ENCODE assay signal across 8 mouse cellular contexts in the genomic region with DNA sequence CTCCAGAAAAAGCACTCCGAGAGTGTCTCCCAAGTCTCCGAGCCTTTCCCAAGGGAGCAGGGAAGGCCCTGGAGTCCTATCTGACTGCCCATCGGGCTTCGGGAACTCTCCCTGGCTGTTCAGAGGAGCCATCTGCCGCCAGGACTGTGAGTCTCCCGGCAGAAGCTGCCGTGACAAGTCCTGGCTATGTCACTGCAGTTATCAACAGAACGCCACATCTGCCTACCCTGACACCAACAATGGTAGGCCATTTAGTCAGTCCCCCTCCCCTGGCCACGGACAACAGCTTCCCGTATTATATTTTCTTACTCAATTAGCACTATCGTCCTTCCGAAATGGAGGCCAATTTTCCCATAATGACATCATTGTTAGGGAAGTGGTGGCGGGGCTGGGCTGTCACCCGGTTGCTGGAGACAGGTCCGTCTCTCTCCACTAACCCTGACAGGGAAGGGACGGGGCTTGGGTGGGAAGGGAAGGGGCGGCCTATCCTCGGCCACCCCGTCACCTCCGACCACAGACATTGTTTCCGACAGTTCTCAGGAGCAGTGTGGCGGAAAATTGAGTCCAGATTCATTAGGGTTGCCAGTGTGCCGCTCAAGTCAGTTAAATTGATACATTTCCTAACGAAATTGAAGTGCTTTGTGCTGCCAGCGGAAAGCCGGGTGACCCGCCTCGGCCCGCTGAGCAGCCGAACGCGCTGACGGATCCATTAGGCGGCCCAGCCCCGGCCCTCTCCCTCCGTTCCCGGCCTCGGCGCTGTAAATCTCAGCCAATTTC. TPM values are rescaled to one million over a fixed set of nuclear protein-coding genes. Genes with fewer than 3 reads are reported as not detected.
A peak's percentile ranks its signal among the peaks of the same experiment; 100 is the strongest.
DNase-seq lines count a peak whose midpoint lies in the region; ATAC-seq and TF ChIP-seq lines count a peak whose summit lies in the region.

No protein-coding gene starts in this region.

- no peak for TF ChIP-seq CTCF in intestine, postnatal 0 days (IDR thresholded peaks at IDR 0.05; ENCODE audit: low read depth)

- peaks cover 62% of the 10 kb centered on the region for H3K27me3 ChIP-seq in forebrain, embryonic 15.5 days
- peaks cover 61% of the 10 kb centered on the region for H3K27me3 ChIP-seq in intestine, postnatal 0 days (replicated peaks; ENCODE audit: control insufficient read depth, insufficient read depth, low read length)
- peaks cover 61% of the 10 kb centered on the region for H3K27me3 ChIP-seq in stomach, embryonic 16.5 days (ENCODE audit: control insufficient read depth, insufficient read depth, low read length)

- peak overlapping the region; percentile 28; the same call in 1 of the 2 replicates for H3K27ac ChIP-seq in forebrain, embryonic 15.5 days (replicated peaks)
- H3K27ac ChIP-seq in intestine, postnatal 0 days (ENCODE audit: low read depth, low read length): no peak overlapping the region
- H3K27ac ChIP-seq in stomach, embryonic 16.5 days (ENCODE audit: low read length): no peak overlapping the region

- no peaks in the 10 kb centered on the region; the same call in 1 of the 2 replicates for H3K9me3 ChIP-seq in forebrain, embryonic 15.5 days
- no peaks in the 10 kb centered on the region for H3K9me3 ChIP-seq in intestine, postnatal 0 days (ENCODE audit: control insufficient read depth)
- no peaks in the 10 kb centered on the region for H3K9me3 ChIP-seq in stomach, embryonic 16.5 days (replicated peaks; ENCODE audit: control insufficient read depth, low read length)

- H3K4me2 ChIP-seq in forebrain, embryonic 15.5 days (replicated peaks): peak overlapping the region; percentile 33
- peak overlapping the region; percentile 17; the same call in 1 of the 2 replicates for H3K4me2 ChIP-seq in intestine, postnatal 0 days (replicated peaks; ENCODE audit: low read depth)
- H3K4me2 ChIP-seq in stomach, embryonic 16.5 days (ENCODE audit: low read depth, low read length): peak overlapping the region; percentile 26; the same call in 1 of the 2 replicates

- H3K9ac ChIP-seq in forebrain, embryonic 15.5 days (replicated peaks): peak overlapping the region; percentile 20
- H3K9ac ChIP-seq in intestine, postnatal 0 days (ENCODE audit: low read depth, low read length): no peak overlapping the region
- no peak overlapping the region for H3K9ac ChIP-seq in stomach, embryonic 16.5 days (ENCODE audit: low read length)

- peak overlapping the region; percentile 17 for H3K4me3 ChIP-seq in forebrain, embryonic 15.5 days
- no peak overlapping the region for H3K4me3 ChIP-seq in intestine, postnatal 0 days (ENCODE audit: low read depth, low read length)
- H3K4me3 ChIP-seq in stomach, embryonic 16.5 days (replicated peaks; ENCODE audit: low read length): no peak overlapping the region

- H3K4me1 ChIP-seq in forebrain, embryonic 15.5 days: peaks cover 24% of the 10 kb centered on the region
- H3K4me1 ChIP-seq in intestine, postnatal 0 days (replicated peaks; ENCODE audit: control insufficient read depth, insufficient read depth, low read length): no peaks in the 10 kb centered on the region
- H3K4me1 ChIP-seq in stomach, embryonic 16.5 days (ENCODE audit: control insufficient read depth, insufficient read depth, low read length): peaks cover 5% of the 10 kb centered on the region

- WGBS in forebrain, embryonic 15.5 days: 2% methylated on average over 39 of the region's 39 CpGs
- WGBS in intestine, postnatal 0 days: 8% methylated on average over 39 of the region's 39 CpGs
- WGBS in stomach, embryonic 16.5 days: 13% methylated on average over 39 of the region's 39 CpGs

- ATAC-seq in forebrain, embryonic 15.5 days (replicated peaks): peak; percentile 73; the same call in 1 of the 2 replicates
- no peak for ATAC-seq in intestine, postnatal 0 days
- ATAC-seq in stomach, embryonic 16.5 days (ENCODE audit: insufficient read depth, low FRiP score): no peak

- no peaks in the 10 kb centered on the region for H3K36me3 ChIP-seq in forebrain, embryonic 15.5 days
- no peaks in the 10 kb centered on the region for H3K36me3 ChIP-seq in intestine, postnatal 0 days (ENCODE audit: control insufficient read depth, insufficient read depth)
- H3K36me3 ChIP-seq in stomach, embryonic 16.5 days (ENCODE audit: control insufficient read depth, insufficient read depth, low read length): no peaks in the 10 kb centered on the region

- DNase-seq in right cerebral cortex, postnatal 4 days: peak; percentile 15
- no peak for DNase-seq in right cerebral cortex, postnatal 10 days (ENCODE audit: low spot score in 2 of 2)
- DNase-seq in adrenal gland, postnatal 36 days: no peak
- DNase-seq in testis, postnatal 14 days (ENCODE audit: low spot score): no peak
- no peak for DNase-seq in ovary, postnatal 10 days (ENCODE audit: low spot score)

RNA-seq across cellular contexts. Expression of gene Uncx, which starts 41.9 kb away (rescaled TPM):
- 4.2 and 4.8 TPM in 2 replicates for polyA plus RNA-seq in forebrain, embryonic 15.5 days (2015; fragmentation: Nextera tagmentation; extraction: Ambion mirVana)
- not detected in 2 replicates for polyA plus RNA-seq in intestine, postnatal 0 days (2015; fragmentation: Nextera tagmentation; extraction: Ambion mirVana)
- not detected in 2 replicates for polyA plus RNA-seq in stomach, embryonic 16.5 days (2015; fragmentation: Nextera tagmentation; extraction: Ambion mirVana)
- total RNA-seq in adrenal gland, postnatal 36 days (2021): not detected
